8 mouse cellular contexts compared by ENCODE assay signal in genomic region chr3:69127693-69128092, GRCm38 (mm10). TPM values are rescaled to one million over a fixed set of nuclear protein-coding genes. Genes with fewer than 3 reads are reported as not detected.
DNase-seq lines count a peak whose midpoint lies in the region; ATAC-seq and TF ChIP-seq lines count a peak whose summit lies in the region.

No protein-coding gene starts in this region.

- peak overlapping the region; percentile 67; the same call in 1 of the 2 replicates for H3K4me3 ChIP-seq in embryonic fibroblast, embryonic 13.5 days (ENCODE audit: insufficient read depth, low read length)
- peak overlapping the region; percentile 97 for H3K4me3 ChIP-seq in kidney, embryonic 16.5 days (ENCODE audit: low read length)
- H3K4me3 ChIP-seq in midbrain, embryonic 10.5 days, result peak overlapping the region; percentile 94

- no peaks in the 10 kb centered on the region for H3K4me1 ChIP-seq in embryonic fibroblast, embryonic 13.5 days (ENCODE audit: control insufficient read depth, insufficient read depth, low read length)
- peaks cover 11% of the 10 kb centered on the region for H3K4me1 ChIP-seq in kidney, embryonic 16.5 days (ENCODE audit: insufficient read depth, low read length)
- peaks cover 21% of the 10 kb centered on the region for H3K4me1 ChIP-seq in midbrain, embryonic 10.5 days

- TF ChIP-seq CTCF in embryonic fibroblast, embryonic 13.5 days (IDR thresholded peaks at IDR 0.05; ENCODE audit: borderline replicate concordance, insufficient read depth, low read length), result no peak

- 5% methylated on average over 9 of the region's 9 CpGs for WGBS in kidney, embryonic 16.5 days
- 6% methylated on average over 9 of the region's 9 CpGs for WGBS in midbrain, embryonic 10.5 days

- peak overlapping the region; percentile 87 for H3K4me2 ChIP-seq in kidney, embryonic 16.5 days (replicated peaks; ENCODE audit: low read depth, low read length)

- TF ChIP-seq POLR2A in embryonic fibroblast, embryonic 13.5 days (IDR thresholded peaks at IDR 0.05; ENCODE audit: low read depth, low read length), result 0 out of 2 replicates have a peak, but pooled peaks have one; percentile 30

- no peaks in the 10 kb centered on the region for H3K9me3 ChIP-seq in kidney, embryonic 16.5 days (ENCODE audit: low read length)
- no peaks in the 10 kb centered on the region for H3K9me3 ChIP-seq in midbrain, embryonic 10.5 days (replicated peaks)

- peaks cover 2% of the 10 kb centered on the region; the same call in 1 of the 2 replicates for H3K27me3 ChIP-seq in kidney, embryonic 16.5 days (ENCODE audit: insufficient read depth, low read length)
- H3K27me3 ChIP-seq in midbrain, embryonic 10.5 days (ENCODE audit: low read depth, poor library complexity, severe bottlenecking), result peaks cover 8% of the 10 kb centered on the region; the same call in 1 of the 2 replicates

- H3K27ac ChIP-seq in embryonic fibroblast, embryonic 13.5 days (ENCODE audit: insufficient read depth, low read length), result peak overlapping the region; percentile 66
- H3K27ac ChIP-seq in kidney, embryonic 16.5 days (ENCODE audit: low read length), result no peak overlapping the region; the same call in 1 of the 2 replicates
- H3K27ac ChIP-seq in midbrain, embryonic 10.5 days (replicated peaks), result peak overlapping the region; percentile 97

- peak; percentile 16 for DNase-seq in thymus, postnatal 4 days
- no peak for DNase-seq in thymus, postnatal 10 days (ENCODE audit: low spot score in 2 of 2)
- peak; percentile 18 for DNase-seq in midbrain, embryonic 10.5 days (ENCODE audit: low spot score)
- DNase-seq in urinary bladder, adult 2 months (ENCODE audit: low spot score), result no peak
- no peak for DNase-seq in ovary, postnatal 36 days (ENCODE audit: low spot score)
- no peak for DNase-seq in cerebellum, adult 11 months

- ATAC-seq in kidney, embryonic 16.5 days (ENCODE audit: low FRiP score, low TSS enrichment), result no peak

- no peaks in the 10 kb centered on the region for H3K36me3 ChIP-seq in kidney, embryonic 16.5 days (ENCODE audit: insufficient read depth, low read length)
- no peaks in the 10 kb centered on the region for H3K36me3 ChIP-seq in midbrain, embryonic 10.5 days

- peak overlapping the region; percentile 97 for H3K9ac ChIP-seq in kidney, embryonic 16.5 days (replicated peaks; ENCODE audit: low read length)

RNA-seq across cellular contexts. Expression of gene Kpna4, which starts 0.8 kb away (rescaled TPM):
- polyA plus RNA-seq in embryonic fibroblast, embryonic 13.5 days (2011; ENCODE audit: insufficient read length, low read depth, missing spikeins), result 77.8 and 91.2 TPM in 2 replicates
- polyA plus RNA-seq in kidney, embryonic 16.5 days (2015; fragmentation: Nextera tagmentation; extraction: Ambion mirVana), result 27.8 and 30.6 TPM in 2 replicates
- 34.2 and 35.6 TPM in 2 replicates for polyA plus RNA-seq in midbrain, embryonic 10.5 days (2016; fragmentation: Nextera tagmentation; extraction: Ambion mirVana)
- polyA plus RNA-seq in urinary bladder, adult 2 months (2012; rRNA removed), result 33.9 and 35.7 TPM in 2 replicates

Comparison
In these comparisons a context has a peak if more than half of its experiments do, and no peak if none do; other contexts are left out.
1. DNase-seq: peak in thymus, postnatal 4 days (single experiment) and midbrain, embryonic 10.5 days (single experiment); none in thymus, postnatal 10 days (0 of 2), urinary bladder, adult 2 months (single experiment), ovary, postnatal 36 days (single experiment) and cerebellum, adult 11 months (single experiment).
2. Peak in every context shown above with its lines, with median percentiles within 50 percentile points of each other: H3K4me3 ChIP-seq.